Mouse (Mus musculus) heart, embryonic 10.5 days (tissue): ENCODE measurements around the gene Susd2. TPM values are rescaled to one million over a fixed set of nuclear protein-coding genes. Genes with fewer than 3 reads are reported as not detected.
A peak's percentile ranks its signal among the peaks of the same experiment; 100 is the strongest.

Experiments
- DNase-seq: peaks from one replicate; pipeline ENCODE4 v3.0.0-alpha.2; 2017; ENCODE audit warnings: low spot score
- H3K27ac ChIP-seq: fragments of 300-500 bp; sonication (generic); 2 replicates; pipeline ENCODE4 v1.5.1; 2016; ENCODE audit warnings: mild to moderate bottlenecking
- H3K27me3 ChIP-seq: fragments of 300-500 bp; sonication (generic); 2 replicates; pipeline ENCODE4 v1.6.1; 2016; ENCODE audit warnings: mild to moderate bottlenecking; ENCODE audit not compliant: poor library complexity, insufficient read depth, severe bottlenecking
- H3K36me3 ChIP-seq: fragments of 300-500 bp; sonication (generic); 2 replicates; pipeline ENCODE4 v1.6.1; 2016; ENCODE audit warnings: mild to moderate bottlenecking, moderate library complexity
- H3K4me1 ChIP-seq: fragments of 300-500 bp; sonication (generic); 2 replicates; pipeline ENCODE4 v1.6.1; 2016; ENCODE audit warnings: mild to moderate bottlenecking
- H3K4me3 ChIP-seq: fragments of 300-500 bp; sonication (generic); 2 replicates; pipeline ENCODE4 v1.5.1; 2016; ENCODE audit warnings: mild to moderate bottlenecking, moderate library complexity
- H3K9me3 ChIP-seq: fragments of 300-500 bp; sonication (generic); 2 replicates; pipeline ENCODE4 v1.6.1; 2016; ENCODE audit warnings: mild to moderate bottlenecking, moderate library complexity
- WGBS: fragments of 180-500 bp; shearing (Covaris S2); methylation state at CpG from one replicate; pipeline ENCODE4 v1.1.7; 2016; 5-methylcytosine and 5-hydroxymethylcytosine counted together
- polyA plus RNA-seq: library from polyadenylated mRNA; unstranded; fragments of >200 nt; fragmentation: Nextera tagmentation; extraction: Ambion mirVana; gene quantifications from 2 replicates; pipeline ENCODE4 v1.2.1, GENCODE M21; 2016

The Susd2 gene
- polyA plus RNA-seq, 1 experiment from 2014 or later: 1.4 TPM

GRCm38 (mm10) chr10:75649406-75649995 lies 5.7 kb upstream of the Susd2 start:
- DNase-seq: no peak
- Histone ChIP-seq H3K4me1 (peaks cover 12% of the 10 kb centered on the region), H3K9me3 (no peaks in the 10 kb centered on the region), H3K36me3 (peaks cover 90% of the 10 kb centered on the region), H3K27ac (no peak overlapping the region), H3K27me3 (no peaks in the 10 kb centered on the region), H3K4me3 (no peak overlapping the region)
- 89% methylated on average over 4 of the region's 4 CpGs for WGBS

DNA sequence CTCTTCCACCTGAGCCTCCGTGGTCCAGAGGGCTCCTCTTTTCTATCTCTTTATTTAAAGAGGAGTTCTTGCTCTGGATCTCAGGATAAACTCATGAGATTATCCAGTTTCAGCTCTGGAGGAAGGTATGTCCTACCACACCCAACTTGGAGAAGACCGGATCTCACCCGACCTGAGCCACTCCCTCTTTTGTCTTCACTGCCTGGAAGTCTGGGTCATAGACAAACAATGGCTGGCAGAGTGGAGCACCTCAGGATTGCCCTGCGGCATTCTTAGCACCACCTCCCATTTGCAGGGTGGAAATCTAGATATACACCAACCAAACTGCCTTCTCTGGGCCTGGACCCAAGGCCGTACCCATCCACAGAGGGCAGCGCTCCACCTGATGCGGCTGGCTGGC lies 5.2 kb upstream of the Susd2 start:
- H3K4me3 ChIP-seq: no peak overlapping the region
- no peak overlapping the region for H3K27ac ChIP-seq
- H3K4me1 ChIP-seq: peaks cover 17% of the 10 kb centered on the region
- H3K9me3 ChIP-seq: no peaks in the 10 kb centered on the region
- H3K36me3 ChIP-seq: peaks cover 85% of the 10 kb centered on the region
- WGBS: 91% methylated on average over 7 of the region's 7 CpGs
- no peak for DNase-seq
- H3K27me3 ChIP-seq: no peaks in the 10 kb centered on the region

DNA sequence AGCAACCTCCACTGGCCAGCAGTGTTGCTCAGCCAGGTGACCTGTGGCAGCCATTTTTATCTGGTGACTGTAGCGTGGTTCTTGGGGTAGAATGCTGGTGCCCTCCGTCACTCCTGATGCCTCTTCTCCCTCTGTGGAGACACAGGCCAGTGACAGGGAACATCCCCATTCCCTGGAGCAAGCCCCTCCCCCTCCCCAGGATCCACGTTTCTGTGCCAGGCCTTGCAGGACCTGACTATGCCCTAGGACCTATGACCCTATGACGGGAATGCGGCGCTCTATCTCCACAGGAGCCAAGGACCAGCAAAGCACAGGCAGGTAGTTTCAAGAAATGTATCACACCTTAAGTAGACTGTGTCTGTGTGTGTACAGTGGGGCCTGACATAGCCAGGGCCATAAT lies 4.3 kb upstream of the Susd2 start:
- no peaks in the 10 kb centered on the region for H3K27me3 ChIP-seq
- DNase-seq: no peak
- peak overlapping the region; percentile 72; the same call in 1 of the 2 replicates for H3K27ac ChIP-seq
- WGBS: 91% methylated on average over 6 of the region's 6 CpGs
- peaks cover 26% of the 10 kb centered on the region for H3K4me1 ChIP-seq
- H3K4me3 ChIP-seq: no peak overlapping the region
- H3K36me3 ChIP-seq: peaks cover 77% of the 10 kb centered on the region
- no peaks in the 10 kb centered on the region for H3K9me3 ChIP-seq

DNA sequence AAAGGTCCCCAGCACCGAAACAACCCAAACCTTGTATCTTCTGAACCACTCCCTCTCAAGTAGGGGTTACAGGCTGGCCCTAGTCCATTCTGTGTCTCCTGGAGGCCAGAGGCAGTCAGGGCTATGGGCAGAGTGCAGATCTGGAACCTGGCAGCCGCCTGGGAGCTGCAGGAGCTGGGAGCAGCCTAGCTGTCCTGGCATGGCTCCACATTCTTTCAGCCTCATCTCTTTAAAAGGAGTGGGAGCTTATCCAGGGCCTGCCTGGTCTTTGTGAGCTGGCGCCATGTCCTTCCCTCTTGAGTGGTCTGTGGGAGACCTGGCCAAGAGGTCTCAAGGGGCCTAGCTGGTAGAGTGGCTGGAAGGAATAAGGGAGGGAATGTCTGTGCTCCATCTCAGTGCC lies 3.6 kb upstream of the Susd2 start:
- DNase-seq: no peak
- Histone ChIP-seq H3K36me3 (peaks cover 70% of the 10 kb centered on the region), H3K27ac (peak overlapping the region; percentile 72; the same call in 1 of the 2 replicates), H3K4me3 (no peak overlapping the region), H3K27me3 (no peaks in the 10 kb centered on the region), H3K4me1 (peaks cover 34% of the 10 kb centered on the region), H3K9me3 (no peaks in the 10 kb centered on the region)
- 69% methylated on average over 3 of the region's 3 CpGs for WGBS

DNA sequence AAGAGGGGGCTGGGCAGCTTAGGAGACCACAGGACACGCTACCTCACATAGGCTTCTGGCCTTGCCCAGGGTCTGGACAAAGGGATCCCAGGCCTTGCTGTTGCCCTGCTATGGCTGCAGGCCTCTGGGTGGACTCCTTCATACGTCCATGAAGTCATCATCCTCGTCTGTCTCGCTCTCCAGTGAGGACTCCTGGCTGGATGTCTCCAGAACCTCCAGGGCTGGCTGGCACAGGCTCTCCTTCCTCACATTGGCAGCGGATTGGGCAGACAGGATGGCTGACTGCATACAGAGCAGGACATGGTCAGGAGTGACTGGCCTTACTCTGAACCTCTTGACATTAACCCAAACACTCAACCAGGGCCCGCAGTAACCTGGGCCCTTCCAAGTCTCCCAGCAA lies 2.6 kb upstream of the Susd2 start:
- H3K27ac ChIP-seq: 0 out of 2 replicates have a peak overlapping the region, but pooled peaks have one; percentile 29

DNA sequence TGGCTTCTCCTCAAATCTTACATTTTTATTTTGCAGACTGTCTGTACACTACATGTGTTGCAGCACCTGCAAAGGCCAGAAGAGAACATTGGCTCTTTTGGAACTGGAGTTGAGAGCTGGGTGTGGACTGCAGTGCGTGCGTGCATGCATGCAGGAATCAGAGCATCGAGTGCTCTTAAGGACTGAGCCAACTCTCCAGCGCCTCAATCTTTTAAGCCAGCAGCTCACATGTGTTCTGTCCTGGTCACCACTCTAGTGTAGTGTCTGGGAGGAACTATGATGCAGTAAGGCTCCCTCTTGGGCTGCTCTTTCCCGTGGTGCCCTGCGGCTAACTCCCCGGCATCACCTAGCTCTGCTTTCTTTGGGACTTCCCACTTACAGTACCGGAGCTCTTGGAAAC lies 1.8 kb upstream of the Susd2 start:
- H3K27ac ChIP-seq: no peak overlapping the region
- no peaks in the 10 kb centered on the region for H3K27me3 ChIP-seq
- no peaks in the 10 kb centered on the region for H3K9me3 ChIP-seq
- no peak for DNase-seq
- WGBS: 92% methylated on average over 8 of the region's 8 CpGs
- H3K4me1 ChIP-seq: peaks cover 37% of the 10 kb centered on the region
- H3K36me3 ChIP-seq: peaks cover 52% of the 10 kb centered on the region
- no peak overlapping the region for H3K4me3 ChIP-seq

More for the DNA sequence above, 2.6 kb upstream of the Susd2 start:
- Histone ChIP-seq H3K27me3 (no peaks in the 10 kb centered on the region), H3K4me3 (no peak overlapping the region), H3K4me1 (peaks cover 34% of the 10 kb centered on the region), H3K9me3 (no peaks in the 10 kb centered on the region), H3K36me3 (peaks cover 60% of the 10 kb centered on the region)
- WGBS: 92% methylated on average over 6 of the region's 6 CpGs
- no peak for DNase-seq

- Histone ChIP-seq H3K4me3 (no peak overlapping the region), H3K9me3 (no peaks in the 10 kb centered on the region), H3K36me3 (peaks cover 27% of the 10 kb centered on the region), H3K27ac (no peak overlapping the region), H3K27me3 (peaks cover 9% of the 10 kb centered on the region; the same call in 1 of the 2 replicates), H3K4me1 (peaks cover 42% of the 10 kb centered on the region)
- WGBS: 91% methylated on average over 2 of the region's 2 CpGs
- no peak for DNase-seq
Measured at GRCm38 (mm10) chr10:75642891-75643290, 917 bp downstream of the Susd2 start.

DNA sequence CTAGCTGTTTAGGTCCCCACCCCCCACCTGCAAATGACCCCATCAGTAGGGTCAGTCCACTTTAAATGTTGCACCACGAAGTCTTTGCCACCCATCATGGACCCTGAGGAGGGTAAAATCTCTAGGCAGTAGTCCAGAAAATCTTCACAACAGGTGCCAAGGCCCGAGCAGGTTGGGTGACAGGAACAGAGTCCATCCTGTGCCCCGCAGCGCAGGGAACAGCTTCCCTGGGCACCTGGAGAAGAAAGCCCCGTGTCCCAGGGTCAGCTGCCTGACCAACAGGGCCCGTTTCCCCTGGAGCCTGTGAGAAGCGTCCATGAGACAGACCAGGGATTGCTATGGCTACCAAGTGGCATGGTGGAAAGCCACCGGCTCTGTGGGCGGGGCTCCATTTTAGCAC lies 1.4 kb downstream of the Susd2 start:
- no peaks in the 10 kb centered on the region for H3K9me3 ChIP-seq
- WGBS: 74% methylated on average over 9 of the region's 9 CpGs
- DNase-seq: no peak
- no peak overlapping the region for H3K4me3 ChIP-seq
- H3K27me3 ChIP-seq: peaks cover 14% of the 10 kb centered on the region; the same call in 1 of the 2 replicates
- no peak overlapping the region for H3K27ac ChIP-seq
- H3K4me1 ChIP-seq: peaks cover 40% of the 10 kb centered on the region
- H3K36me3 ChIP-seq: peaks cover 22% of the 10 kb centered on the region

DNA sequence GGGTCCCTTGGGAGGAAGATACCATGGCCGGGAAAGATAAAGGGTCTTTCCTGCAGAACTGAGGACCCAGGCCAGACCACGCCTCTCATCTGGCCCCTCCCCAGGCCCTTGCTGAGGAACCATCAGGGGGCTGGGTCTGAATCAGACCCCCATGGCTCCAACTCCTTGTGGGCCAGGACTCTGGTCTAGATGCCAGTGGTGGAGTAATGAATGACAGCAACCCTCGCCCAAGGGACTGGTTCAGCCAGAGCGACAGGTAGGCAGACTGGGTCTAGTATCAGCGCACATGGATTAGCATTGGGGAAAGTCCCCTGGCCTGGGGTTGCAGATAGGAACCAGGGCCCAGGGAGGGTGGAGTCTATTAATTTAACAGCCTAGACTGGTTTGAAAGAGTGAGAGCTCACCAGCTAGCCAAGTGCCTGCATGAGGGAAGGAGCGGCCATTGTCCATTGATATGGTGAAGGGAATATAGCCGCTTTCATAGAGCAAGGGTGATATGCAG lies 2.0 kb downstream of the Susd2 start:
- Histone ChIP-seq H3K4me1 (peaks cover 37% of the 10 kb centered on the region), H3K27ac (no peak overlapping the region), H3K36me3 (peaks cover 15% of the 10 kb centered on the region), H3K27me3 (peaks cover 19% of the 10 kb centered on the region; the same call in 1 of the 2 replicates), H3K9me3 (no peaks in the 10 kb centered on the region), H3K4me3 (no peak overlapping the region)
- no peak for DNase-seq
- WGBS: 81% methylated on average over 7 of the region's 7 CpGs

- no peaks in the 10 kb centered on the region for H3K9me3 ChIP-seq
- peaks cover 19% of the 10 kb centered on the region; the same call in 1 of the 2 replicates for H3K27me3 ChIP-seq
- H3K4me3 ChIP-seq: no peak overlapping the region
- H3K36me3 ChIP-seq: no peaks in the 10 kb centered on the region
- H3K27ac ChIP-seq: no peak overlapping the region
- H3K4me1 ChIP-seq: peaks cover 21% of the 10 kb centered on the region
- WGBS: 91% methylated on average over 11 of the region's 11 CpGs
- DNase-seq: no peak
Measured at GRCm38 (mm10) chr10:75637711-75638110, 6.1 kb downstream of the Susd2 start.

DNA sequence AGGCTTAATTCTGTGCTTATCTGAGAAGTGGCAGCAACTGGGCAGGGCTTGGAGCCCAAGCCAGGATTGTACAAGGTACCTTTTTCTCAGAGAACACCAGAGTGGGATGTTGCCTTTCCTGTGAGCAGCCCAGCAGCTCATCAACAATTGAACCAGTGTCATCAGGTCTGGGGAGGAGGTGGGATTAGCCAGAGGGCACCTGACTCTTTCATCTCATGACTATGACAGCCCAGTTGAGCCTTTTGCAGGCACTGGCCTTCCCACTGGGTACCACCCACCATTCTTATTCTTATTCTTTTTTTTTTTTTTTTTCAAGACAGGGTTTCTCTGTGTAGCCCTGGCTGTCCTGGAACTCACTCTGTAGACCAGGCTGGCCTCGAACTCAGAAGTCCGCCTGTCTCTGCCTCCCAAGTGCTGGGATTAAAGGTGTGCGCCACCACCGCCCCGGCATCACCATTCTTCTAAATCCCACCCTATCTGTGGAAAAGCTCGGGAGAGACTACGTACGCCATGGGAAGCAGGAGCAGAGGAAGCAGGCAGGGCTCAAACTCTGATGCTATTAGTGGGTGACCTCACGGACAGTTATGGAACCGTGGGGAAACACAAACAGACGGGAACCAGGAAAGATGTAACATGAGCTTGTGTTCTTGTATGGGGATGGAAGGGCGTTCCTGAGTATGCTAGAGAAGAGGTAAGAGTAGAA lies 7.6 kb downstream of the Susd2 start:
- no peak for DNase-seq
- Histone ChIP-seq H3K27me3 (peaks cover 19% of the 10 kb centered on the region; the same call in 1 of the 2 replicates), H3K27ac (no peak overlapping the region), H3K4me1 (peaks cover 18% of the 10 kb centered on the region), H3K4me3 (no peak overlapping the region), H3K9me3 (no peaks in the 10 kb centered on the region), H3K36me3 (no peaks in the 10 kb centered on the region)
- 81% methylated on average over 12 of the region's 12 CpGs for WGBS

- no peaks in the 10 kb centered on the region for H3K9me3 ChIP-seq
- peaks cover 17% of the 10 kb centered on the region for H3K4me1 ChIP-seq
- no peak overlapping the region for H3K27ac ChIP-seq
- no peak overlapping the region for H3K4me3 ChIP-seq
- H3K36me3 ChIP-seq: no peaks in the 10 kb centered on the region
- DNase-seq: peak; percentile 92
- H3K27me3 ChIP-seq: peaks cover 19% of the 10 kb centered on the region; the same call in 1 of the 2 replicates
- WGBS: 3% methylated on average over 9 of the region's 9 CpGs
Measured at GRCm38 (mm10) chr10:75635693-75636055, 8.1 kb downstream of the Susd2 start.

DNA sequence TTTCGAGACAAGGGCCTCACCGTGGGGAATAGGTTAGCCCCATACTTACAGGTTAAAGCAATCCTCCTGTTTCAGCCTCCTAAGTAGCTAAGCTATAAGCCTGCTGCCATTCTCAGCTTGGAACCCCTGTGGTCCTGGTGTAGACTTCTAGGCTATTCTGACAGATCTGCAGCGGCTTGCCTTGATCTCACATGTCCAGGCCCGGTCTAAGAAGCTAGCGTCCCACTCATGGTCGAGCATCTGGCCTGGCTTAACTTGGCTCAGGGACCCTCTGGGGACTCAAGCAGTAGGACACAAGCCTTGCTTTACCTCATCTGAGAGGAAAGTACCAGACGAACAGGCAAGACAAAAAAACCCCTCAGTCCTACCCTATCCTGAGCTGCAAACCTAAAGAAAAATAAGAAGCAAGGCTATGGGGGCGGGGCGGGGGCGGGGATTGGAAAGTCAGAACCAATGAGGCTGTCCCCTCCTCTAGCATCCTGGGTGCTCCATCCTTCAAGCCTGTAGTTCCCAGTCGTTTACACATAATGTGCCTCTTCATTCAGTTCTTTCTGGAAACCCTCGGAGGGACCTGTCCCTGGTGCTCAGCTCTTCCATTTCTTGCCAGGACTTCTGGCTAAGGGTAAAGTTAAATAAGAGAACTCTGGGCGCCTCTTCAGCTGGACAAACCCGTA lies 8.7 kb downstream of the Susd2 start:
- Histone ChIP-seq H3K4me1 (peaks cover 17% of the 10 kb centered on the region), H3K27ac (no peak overlapping the region), H3K4me3 (no peak overlapping the region), H3K36me3 (no peaks in the 10 kb centered on the region), H3K9me3 (no peaks in the 10 kb centered on the region), H3K27me3 (peaks cover 19% of the 10 kb centered on the region; the same call in 1 of the 2 replicates)
- DNase-seq: no peak
- 62% methylated on average over 14 of the region's 14 CpGs for WGBS
